18 mouse cellular contexts compared by ENCODE assay signal in the genomic region with DNA sequence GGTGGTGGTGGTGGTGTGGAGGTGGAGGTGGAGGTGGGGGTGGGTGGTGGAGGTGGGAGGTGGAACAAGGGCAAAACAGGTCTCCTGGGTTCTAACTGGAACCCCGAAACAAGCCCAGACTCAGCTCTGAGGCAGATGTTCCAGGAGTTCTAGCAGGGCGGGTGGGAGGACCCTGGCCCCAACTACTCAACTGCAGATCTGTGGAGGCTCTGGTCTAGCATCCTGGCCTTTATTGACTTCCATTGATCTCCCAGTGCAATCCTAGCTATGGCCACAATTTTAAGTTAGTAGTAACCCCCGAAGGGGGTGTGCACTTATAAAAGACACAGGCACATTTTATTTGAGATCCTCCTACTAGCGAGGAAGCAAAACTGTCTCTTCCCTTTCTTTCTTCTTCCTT. TPM values are rescaled to one million over a fixed set of nuclear protein-coding genes. Genes with fewer than 3 reads are reported as not detected.
A peak's percentile ranks its signal among the peaks of the same experiment; 100 is the strongest.
DNase-seq lines count a peak whose midpoint lies in the region; ATAC-seq and TF ChIP-seq lines count a peak whose summit lies in the region.
"Had no signal": no experiment of that assay in that cellular context is flagged by ENCODE, and none has a peak within 500 bp of the region (broad histone marks: within the 10 kb centered on the region; RNA-seq: fewer than 3 reads in every experiment).

No protein-coding gene starts in this region.

- H3K4me3 ChIP-seq in liver, adult 2 months (ENCODE audit: insufficient read depth, low read depth, low read length), result peak overlapping the region; percentile 50; the same call in 1 of the 2 replicates
- H3K4me3 ChIP-seq in embryonic facial prominence, embryonic 12.5 days, result 0 out of 2 replicates have a peak overlapping the region, but pooled peaks have one; percentile 5
- H3K4me3 ChIP-seq in liver, embryonic 15.5 days (replicated peaks), result 0 out of 2 replicates have a peak overlapping the region, but pooled peaks have one; percentile 17
- H3K4me3 ChIP-seq: limb, embryonic 15.5 days had no signal

- H3K9ac ChIP-seq in liver, adult 2 months (ENCODE audit: low read depth, low read length), result peak overlapping the region; percentile 19; the same call in 1 of the 2 replicates
- H3K9ac ChIP-seq in embryonic facial prominence, embryonic 12.5 days, result no peak overlapping the region
- H3K9ac ChIP-seq in liver, embryonic 15.5 days, result no peak overlapping the region
- H3K9ac ChIP-seq: limb, embryonic 15.5 days had no signal

- H3K27me3 ChIP-seq in liver, adult 2 months (ENCODE audit: control insufficient read depth, insufficient read depth, low read length), result peaks cover 29% of the 10 kb centered on the region
- H3K27me3 ChIP-seq in embryonic facial prominence, embryonic 12.5 days, result peaks cover 88% of the 10 kb centered on the region
- peaks cover 93% of the 10 kb centered on the region for H3K27me3 ChIP-seq in liver, embryonic 15.5 days

- no peak for TF ChIP-seq CTCF in liver, adult 2 months (IDR thresholded peaks at IDR 0.05; ENCODE audit: low read depth, low read length)

- no peak overlapping the region for H3K27ac ChIP-seq in liver, adult 2 months (replicated peaks; ENCODE audit: insufficient read depth, low read depth, low read length)
- H3K27ac ChIP-seq in embryonic facial prominence, embryonic 12.5 days, result no peak overlapping the region
- H3K27ac ChIP-seq in liver, embryonic 15.5 days (replicated peaks), result no peak overlapping the region
- H3K27ac ChIP-seq: limb, embryonic 15.5 days had no signal

- DNase-seq in heart, adult 11 months, result peak; percentile 80
- no peak for DNase-seq in heart, postnatal 36 days
- no peak for DNase-seq in liver, adult 2 months (ENCODE audit: extremely low read depth, low read depth, low spot score)
- no peak for DNase-seq in liver
- no peak for DNase-seq in adrenal gland, adult 2 months
- DNase-seq in adrenal gland, adult (ENCODE audit: inconsistent age in 2 of 2, low spot score in 1 of 2), result no peak
- DNase-seq: adrenal gland, postnatal 10 days; cerebellum, adult 11 months; kidney, adult 18-20 months; layer of hippocampus, postnatal 36 days; right cerebral cortex, adult 18-20 months had no signal

- no peak for TF ChIP-seq POLR2A in liver, adult 2 months (IDR thresholded peaks at IDR 0.05; ENCODE audit: extremely low read depth, insufficient read depth, low read length)

- no peaks in the 10 kb centered on the region for H3K79me2 ChIP-seq in liver, adult 2 months (ENCODE audit: control insufficient read depth, insufficient read depth, low read length)

- intact Hi-C loops in heart, postnatal 36 days (cut with DNase I), result loop anchor here (10.0 kb wide), 2 partner anchors 57 to 257 kb away; no protein-coding TSS in a partner anchor

- no peaks in the 10 kb centered on the region for H3K9me3 ChIP-seq in embryonic facial prominence, embryonic 12.5 days
- H3K9me3 ChIP-seq in liver, embryonic 15.5 days (replicated peaks), result no peaks in the 10 kb centered on the region
- H3K9me3 ChIP-seq: G1E; limb, embryonic 15.5 days had no signal

- no peaks in the 10 kb centered on the region for H3K36me3 ChIP-seq in liver, adult 2 months (ENCODE audit: control insufficient read depth, insufficient read depth, low read length)
- no peaks in the 10 kb centered on the region for H3K36me3 ChIP-seq in embryonic facial prominence, embryonic 12.5 days
- H3K36me3 ChIP-seq in liver, embryonic 15.5 days (replicated peaks), result no peaks in the 10 kb centered on the region
- H3K36me3 ChIP-seq: G1E; limb, embryonic 15.5 days had no signal

- no peak overlapping the region; the same call in 1 of the 2 replicates for H3K4me2 ChIP-seq in embryonic facial prominence, embryonic 12.5 days (replicated peaks)
- H3K4me2 ChIP-seq in liver, embryonic 15.5 days, result no peak overlapping the region
- H3K4me2 ChIP-seq: limb, embryonic 15.5 days had no signal

- no peaks in the 10 kb centered on the region for H3K4me1 ChIP-seq in liver, adult 2 months (ENCODE audit: control insufficient read depth, insufficient read depth, low read length)
- peaks cover 6% of the 10 kb centered on the region; the same call in 1 of the 2 replicates for H3K4me1 ChIP-seq in embryonic facial prominence, embryonic 12.5 days
- no peaks in the 10 kb centered on the region for H3K4me1 ChIP-seq in liver, embryonic 15.5 days (replicated peaks)

- ATAC-seq in embryonic facial prominence, embryonic 12.5 days (ENCODE audit: insufficient number of reproducible peaks, insufficient read depth, low FRiP score, low TSS enrichment), result no peak
- no peak for ATAC-seq in liver, embryonic 15.5 days (ENCODE audit: insufficient read depth)
- ATAC-seq: forebrain, embryonic 16.5 days had no signal

- WGBS in liver, adult 2 months, result 5% methylated on average over 4 of the region's 4 CpGs
- 8% methylated on average over 4 of the region's 4 CpGs for WGBS in embryonic facial prominence, embryonic 12.5 days
- WGBS in liver, embryonic 15.5 days (ENCODE audit: insufficient replicate concordance), result 9% methylated on average over 4 of the region's 4 CpGs

RNA-seq across cellular contexts. Expression of a gene that starts 2.0 kb away (rescaled TPM):
- 10 to 100 TPM; 10.3 to 12.4 TPM for total RNA-seq in heart, postnatal 36 days (2021)
- 2.7 and 4.7 TPM in 2 replicates for total RNA-seq in liver, adult 2 months (2014; rRNA removed)
- polyA plus RNA-seq in liver, adult 2 months (2012; rRNA removed), result 11.6 and 13.6 TPM in 2 replicates
- polyA plus RNA-seq in embryonic facial prominence, embryonic 12.5 days (2016; fragmentation: Nextera tagmentation; extraction: Ambion mirVana), result 2.5 TPM in 2 replicates
- polyA plus RNA-seq in liver, embryonic 15.5 days (2015; fragmentation: Nextera tagmentation; extraction: Ambion mirVana), result 4.4 TPM in 2 replicates
- 10 to 100 TPM; 10.4 to 19.2 TPM for total RNA-seq in adrenal gland, adult 2 months (2021)
- 18.0 and 18.3 TPM in 2 replicates for polyA plus RNA-seq in adrenal gland, adult 2 months (2012; rRNA removed)
- total RNA-seq: G1E; layer of hippocampus, postnatal 36 days had no signal
- polyA plus RNA-seq: G1E; midbrain, embryonic 14.5 days; neural tube, embryonic 14.5 days had no signal
